Mouse (Mus musculus) midbrain, embryonic 12.5 days (tissue): ENCODE measurements around the gene Tulp3. TPM values are rescaled to one million over a fixed set of nuclear protein-coding genes. Genes with fewer than 3 reads are reported as not detected.
"Not testable (repeated sequence)": the region's sequence is repeated elsewhere in the genome, so short reads cannot be mapped to it uniquely, and the experiment has no call there.

Experiments
- ATAC-seq: fragments of 200-750 bp; cut with Nextera tagmentation; 2 replicates; pipeline ENCODE4 v1.8.0; 2017; ENCODE audit warnings: low read depth, moderate TSS enrichment, moderate library complexity; ENCODE audit not compliant: low FRiP score
- H3K27ac ChIP-seq: fragments of 300-500 bp; sonication (generic); replicated peaks from 2 replicates; pipeline ENCODE4 v1.5.1; 2016; ENCODE audit warnings: mild to moderate bottlenecking
- H3K27me3 ChIP-seq: fragments of 300-500 bp; sonication (generic); 2 replicates; pipeline ENCODE4 v1.6.1; 2016; ENCODE audit warnings: mild to moderate bottlenecking
- H3K36me3 ChIP-seq: fragments of 300-500 bp; sonication (generic); 2 replicates; pipeline ENCODE4 v1.6.1; 2016
- H3K4me1 ChIP-seq: fragments of 300-500 bp; sonication (generic); 2 replicates; pipeline ENCODE4 v1.6.1; 2016
- H3K4me2 ChIP-seq: fragments of 300-500 bp; sonication (generic); replicated peaks from 2 replicates; pipeline ENCODE4 v1.6.1; 2016; ENCODE audit warnings: mild to moderate bottlenecking, moderate library complexity
- H3K4me3 ChIP-seq: fragments of 300-500 bp; sonication (generic); 2 replicates; pipeline ENCODE4 v1.5.1; 2016; ENCODE audit warnings: mild to moderate bottlenecking
- H3K9ac ChIP-seq: fragments of 300-500 bp; sonication (generic); replicated peaks from 2 replicates; pipeline ENCODE4 v1.6.1; 2016; ENCODE audit warnings: mild to moderate bottlenecking, moderate library complexity
- H3K9me3 ChIP-seq: fragments of 300-500 bp; sonication (generic); 2 replicates; pipeline ENCODE4 v1.6.1; 2016; ENCODE audit warnings: mild to moderate bottlenecking
- WGBS: fragments of 180-500 bp; shearing (Covaris S2); methylation state at CpG from one replicate; pipeline ENCODE4 v1.1.7; 2016; 5-methylcytosine and 5-hydroxymethylcytosine counted together
- polyA plus RNA-seq: library from polyadenylated mRNA; unstranded; fragments of >200 nt; fragmentation: Nextera tagmentation; extraction: Ambion mirVana; gene quantifications from 2 replicates; pipeline ENCODE4 v1.2.1, GENCODE M21; 2016

Gene Tulp3
- 19.0 and 19.7 TPM in 2 replicates for polyA plus RNA-seq

DNA sequence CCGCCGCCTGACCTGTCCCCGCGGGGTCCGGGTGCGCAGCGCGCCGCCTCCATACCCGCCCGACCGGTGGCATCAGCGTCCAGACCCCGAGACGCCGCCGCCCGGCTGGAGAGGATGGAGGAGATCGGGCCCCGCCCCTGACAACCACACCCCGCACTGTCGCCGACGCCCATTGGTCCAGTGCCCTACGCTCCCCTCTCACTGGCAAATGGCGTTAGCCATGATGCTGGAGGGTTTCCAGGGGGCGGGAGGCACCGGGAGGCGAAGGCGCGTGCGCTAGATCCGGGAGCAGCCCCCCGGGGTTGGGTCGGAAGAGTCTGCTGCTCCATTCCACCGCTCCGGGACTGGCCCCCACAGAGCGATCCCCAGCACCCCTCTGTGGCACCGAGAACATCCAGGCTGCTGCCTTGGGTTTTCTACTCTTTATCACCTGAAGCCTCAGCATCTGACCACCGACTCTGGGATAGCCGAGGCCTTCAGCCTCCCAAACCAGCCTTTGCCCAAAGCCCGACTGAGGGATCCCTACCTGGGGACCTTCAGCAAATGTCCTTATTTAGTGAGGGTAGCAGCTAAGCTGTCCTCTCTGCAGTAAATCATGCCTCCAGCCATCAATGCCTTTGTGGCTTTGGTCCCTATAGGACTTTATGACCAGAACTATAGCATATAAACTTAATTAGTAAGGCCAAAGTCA is at the start of gene Tulp3:
Gene Tulp3, minus strand, starts transcription at position 126 of the 691 bp plus-strand sequence.
- ATAC-seq, result peak; percentile 99
- peak within 1 kb of the TSS; percentile 81 for H3K4me3 ChIP-seq

GRCm38 (mm10) chr6:128404708-128405107 is 49.1 kb upstream of the Tulp3 start:
- Histone ChIP-seq H3K9ac (no peak overlapping the region), H3K36me3 (peaks cover 36% of the 10 kb centered on the region), H3K4me2 (no peak overlapping the region), H3K4me3 (no peak overlapping the region), H3K27me3 (no peaks in the 10 kb centered on the region), H3K4me1 (peaks cover 4% of the 10 kb centered on the region), H3K9me3 (no peaks in the 10 kb centered on the region), H3K27ac (no peak overlapping the region)
- ATAC-seq, result no peak
- WGBS, result 62% methylated on average over 5 of the region's 5 CpGs

More for the DNA sequence above, at the start of gene Tulp3:
- H3K4me1 ChIP-seq, result peaks cover 29% of the 10 kb centered on the region
- WGBS, result under 1% methylated on average over 25 of the region's 42 CpGs
- H3K9ac ChIP-seq, result peak within 1 kb of the TSS; percentile 78
- peak within 1 kb of the TSS; percentile 86 for H3K27ac ChIP-seq
- H3K4me2 ChIP-seq, result peak within 1 kb of the TSS; percentile 69
- H3K9me3 ChIP-seq, result no peaks in the 10 kb centered on the region
- peaks cover 26% of the 10 kb centered on the region for H3K36me3 ChIP-seq
- H3K27me3 ChIP-seq, result no peaks in the 10 kb centered on the region

DNA sequence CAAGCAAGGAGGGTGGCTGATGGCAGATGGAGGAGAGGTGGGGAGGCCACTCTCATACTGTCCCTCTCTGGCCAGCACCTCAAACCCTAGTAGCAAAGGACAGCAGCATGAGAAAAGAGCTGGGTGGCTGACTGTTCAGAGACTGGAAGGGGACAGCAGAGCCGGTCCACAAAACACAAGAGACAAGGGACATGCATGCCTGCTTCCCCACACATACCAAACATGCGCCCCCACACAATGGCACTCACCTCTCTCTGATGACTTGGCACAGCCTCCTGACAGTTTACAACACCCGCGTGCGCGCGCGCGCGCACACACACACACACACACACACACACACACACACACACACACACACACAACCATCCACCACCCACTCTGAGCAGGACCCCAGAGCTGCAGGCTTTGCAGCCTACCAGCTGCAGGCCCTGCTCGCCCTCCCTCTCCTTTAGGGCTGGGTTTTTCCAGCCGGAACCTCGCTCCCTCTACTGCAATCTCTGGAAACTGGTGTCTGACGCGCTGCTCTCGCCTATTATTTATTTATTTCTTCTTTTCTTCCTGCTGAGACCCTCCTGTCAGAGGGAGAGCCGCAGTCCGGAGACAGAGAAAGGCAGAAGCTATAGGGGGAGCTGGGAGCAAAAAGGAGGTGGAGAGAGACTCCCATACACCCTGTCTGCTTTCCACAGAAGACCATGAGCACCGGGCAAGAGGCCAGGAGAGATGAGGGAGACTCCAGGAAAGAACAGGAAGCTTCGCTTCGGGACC is 44.0 kb upstream of the Tulp3 start:
- H3K36me3 ChIP-seq, result no peaks in the 10 kb centered on the region
- no peak overlapping the region for H3K9ac ChIP-seq
- peak; percentile 71 for ATAC-seq
- H3K27me3 ChIP-seq, result no peaks in the 10 kb centered on the region
- H3K9me3 ChIP-seq, result no peaks in the 10 kb centered on the region
- WGBS, result 45% methylated on average over 16 of the region's 21 CpGs
- peak overlapping the region; percentile 3; the same call in 1 of the 2 replicates for H3K4me3 ChIP-seq
- H3K4me2 ChIP-seq, result peak overlapping the region; percentile 28
- peaks cover 9% of the 10 kb centered on the region for H3K4me1 ChIP-seq
- peak overlapping the region; percentile 49 for H3K27ac ChIP-seq

DNA sequence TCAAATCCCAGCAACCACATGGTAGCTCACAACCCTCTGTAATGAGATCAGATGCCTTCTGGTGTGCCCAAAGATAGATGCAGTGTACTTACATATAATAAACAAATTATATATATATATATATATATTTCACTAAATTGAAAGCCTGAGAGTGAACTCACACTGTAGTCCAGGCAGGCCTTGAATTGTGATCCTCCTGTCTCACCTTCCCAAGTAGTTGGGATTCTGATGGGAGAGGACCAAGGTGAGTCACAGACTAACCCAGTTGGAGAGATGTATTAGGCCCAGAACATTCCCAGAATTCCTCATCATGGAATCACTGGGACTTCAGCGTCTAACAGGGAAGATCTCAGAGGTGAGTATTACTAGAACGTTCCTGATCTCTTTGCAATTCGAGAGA is 43.3 kb upstream of the Tulp3 start, which contains the start of gene Nrip2:
Gene Nrip2, plus strand, starts transcription at position 301 of the 400 bp plus-strand sequence.
- Histone ChIP-seq H3K4me3 (peak within 1 kb of the TSS; percentile 3; the same call in 1 of the 2 replicates), H3K9ac (no peak within 1 kb of the TSS)

GRCm38 (mm10) chr6:128397574-128398261 is 42.1 kb upstream of the Tulp3 start:
- Histone ChIP-seq H3K27ac (no peak overlapping the region), H3K4me3 (no peak overlapping the region), H3K36me3 (no peaks in the 10 kb centered on the region), H3K27me3 (no peaks in the 10 kb centered on the region), H3K4me1 (peaks cover 9% of the 10 kb centered on the region), H3K9ac (no peak overlapping the region), H3K4me2 (no peak overlapping the region), H3K9me3 (no peaks in the 10 kb centered on the region)
- ATAC-seq, result no peak
- 87% methylated on average over 7 of the region's 7 CpGs for WGBS

More for the DNA sequence above, 43.3 kb upstream of the Tulp3 start, which contains the start of gene Nrip2:
- WGBS, result 67% methylated on average over 3 of the region's 3 CpGs
- no peak for ATAC-seq
- H3K4me2 ChIP-seq, result peak within 1 kb of the TSS; percentile 28
- no peaks in the 10 kb centered on the region for H3K9me3 ChIP-seq
- H3K4me1 ChIP-seq, result peaks cover 9% of the 10 kb centered on the region
- peak within 1 kb of the TSS; percentile 49 for H3K27ac ChIP-seq
- no peaks in the 10 kb centered on the region for H3K27me3 ChIP-seq
- no peaks in the 10 kb centered on the region for H3K36me3 ChIP-seq

- no peaks in the 10 kb centered on the region for H3K27me3 ChIP-seq
- no peak overlapping the region for H3K4me3 ChIP-seq
- no peaks in the 10 kb centered on the region for H3K36me3 ChIP-seq
- no peaks in the 10 kb centered on the region for H3K9me3 ChIP-seq
- 0 out of 2 replicates have a peak, but pooled peaks cover 4% of the 10 kb centered on the region for H3K4me1 ChIP-seq
- ATAC-seq, result no peak
- no peak overlapping the region for H3K4me2 ChIP-seq
- 59% methylated on average over 1 of the region's 1 CpGs for WGBS
- no peak overlapping the region for H3K9ac ChIP-seq
- H3K27ac ChIP-seq, result no peak overlapping the region
Measured at GRCm38 (mm10) chr6:128390683-128391082, 35.0 kb upstream of the Tulp3 start.

GRCm38 (mm10) chr6:128389185-128389584 is 33.5 kb upstream of the Tulp3 start:
- H3K9ac ChIP-seq, result no peak overlapping the region
- no peaks in the 10 kb centered on the region for H3K9me3 ChIP-seq
- 0 out of 2 replicates have a peak, but pooled peaks cover 4% of the 10 kb centered on the region for H3K4me1 ChIP-seq
- no peak for ATAC-seq
- no peak overlapping the region for H3K4me3 ChIP-seq
- H3K36me3 ChIP-seq, result no peaks in the 10 kb centered on the region
- WGBS, result 85% methylated on average over 1 of the region's 1 CpGs
- H3K27me3 ChIP-seq, result no peaks in the 10 kb centered on the region
- H3K4me2 ChIP-seq, result no peak overlapping the region
- no peak overlapping the region for H3K27ac ChIP-seq

DNA sequence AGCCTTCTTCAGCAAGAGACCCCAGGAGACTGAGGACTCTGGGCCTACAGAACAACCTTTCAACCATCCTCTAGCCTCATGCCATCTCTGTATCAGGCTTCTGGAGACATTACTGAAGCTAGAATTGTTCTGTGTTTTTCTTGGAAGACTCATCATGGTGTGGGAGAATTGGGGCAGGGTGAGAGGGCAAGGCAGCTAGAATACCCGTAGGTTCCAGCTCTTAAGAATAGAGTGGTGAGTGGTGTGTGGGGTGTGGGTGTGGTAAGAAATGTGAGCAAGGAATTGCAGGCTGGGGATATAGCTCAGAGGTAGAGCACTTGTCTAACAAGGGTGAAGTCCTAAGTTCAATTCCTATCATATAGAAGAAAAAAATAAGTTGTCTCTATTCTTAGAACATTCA is 29.4 kb upstream of the Tulp3 start:
- Histone ChIP-seq H3K27me3 (no peaks in the 10 kb centered on the region), H3K9ac (no peak overlapping the region), H3K27ac (no peak overlapping the region), H3K4me1 (0 out of 2 replicates have a peak, but pooled peaks cover 4% of the 10 kb centered on the region), H3K4me2 (no peak overlapping the region), H3K36me3 (no peaks in the 10 kb centered on the region), H3K4me3 (no peak overlapping the region), H3K9me3 (no peaks in the 10 kb centered on the region)
- no peak for ATAC-seq
- WGBS, result 91% methylated on average over 1 of the region's 1 CpGs

- Histone ChIP-seq H3K4me2 (no peak overlapping the region), H3K4me3 (no peak overlapping the region), H3K36me3 (no peaks in the 10 kb centered on the region), H3K27me3 (no peaks in the 10 kb centered on the region), H3K9me3 (no peaks in the 10 kb centered on the region), H3K4me1 (0 out of 2 replicates have a peak, but pooled peaks cover 4% of the 10 kb centered on the region), H3K9ac (no peak overlapping the region), H3K27ac (no peak overlapping the region)
- 77% methylated on average over 7 of the region's 7 CpGs for WGBS
- no peak for ATAC-seq
Measured at GRCm38 (mm10) chr6:128383752-128384151, 28.1 kb upstream of the Tulp3 start.

GRCm38 (mm10) chr6:128381254-128381653 is 25.6 kb upstream of the Tulp3 start:
- 77% methylated on average over 3 of the region's 3 CpGs for WGBS
- no peaks in the 10 kb centered on the region for H3K4me1 ChIP-seq
- H3K4me3 ChIP-seq, result no peak overlapping the region
- H3K9me3 ChIP-seq, result no peaks in the 10 kb centered on the region
- no peak overlapping the region for H3K27ac ChIP-seq
- no peak overlapping the region for H3K4me2 ChIP-seq
- no peak for ATAC-seq
- H3K9ac ChIP-seq, result no peak overlapping the region
- peaks cover 8% of the 10 kb centered on the region; the same call in 1 of the 2 replicates for H3K36me3 ChIP-seq
- H3K27me3 ChIP-seq, result no peaks in the 10 kb centered on the region

DNA sequence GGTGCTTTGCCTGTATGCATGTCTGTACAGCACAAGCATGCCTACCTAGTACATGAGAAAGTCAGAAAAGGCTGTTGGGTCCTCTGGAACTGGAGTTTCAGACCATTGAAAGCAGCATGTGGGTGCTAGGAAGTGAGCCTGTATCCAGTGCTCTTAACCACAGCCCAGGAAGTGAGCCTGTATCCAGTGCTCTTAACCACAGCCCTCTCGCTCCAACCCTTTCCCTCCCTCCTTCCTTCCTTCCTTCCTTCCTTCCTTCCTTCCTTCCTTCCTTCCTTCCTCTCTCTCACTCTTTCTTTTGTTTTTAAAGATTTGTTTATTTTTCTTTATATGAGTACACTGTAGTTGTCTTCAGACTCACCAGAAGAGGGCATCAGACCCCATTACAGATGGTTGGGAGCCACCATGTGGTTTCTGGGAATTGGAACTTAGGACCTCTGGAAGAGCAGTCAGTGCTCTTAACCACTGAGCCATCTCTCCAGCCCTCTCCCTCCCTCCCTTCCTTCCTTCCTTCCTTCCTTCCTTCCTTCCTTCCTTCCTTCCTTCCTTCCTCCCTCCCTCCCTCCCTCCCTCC is 25.0 kb upstream of the Tulp3 start:
- not testable (repeated sequence) for H3K27me3 ChIP-seq, H3K4me2 ChIP-seq, H3K9me3 ChIP-seq, H3K4me3 ChIP-seq, H3K9ac ChIP-seq, H3K27ac ChIP-seq, ATAC-seq, H3K4me1 ChIP-seq
- 80% methylated on average over 1 of the region's 1 CpGs for WGBS
- peaks cover 11% of the 10 kb centered on the region; the same call in 1 of the 2 replicates for H3K36me3 ChIP-seq
